Mouse (Mus musculus): ENCODE measurements around the gene Mt4. TPM values are rescaled to one million over a fixed set of nuclear protein-coding genes. Genes with fewer than 3 reads are reported as not detected.
A peak's percentile ranks its signal among the peaks of the same experiment; 100 is the strongest.

The Mt4 gene
- polyA plus RNA-seq, 1 experiment from 2014 or later = not detected

DNA sequence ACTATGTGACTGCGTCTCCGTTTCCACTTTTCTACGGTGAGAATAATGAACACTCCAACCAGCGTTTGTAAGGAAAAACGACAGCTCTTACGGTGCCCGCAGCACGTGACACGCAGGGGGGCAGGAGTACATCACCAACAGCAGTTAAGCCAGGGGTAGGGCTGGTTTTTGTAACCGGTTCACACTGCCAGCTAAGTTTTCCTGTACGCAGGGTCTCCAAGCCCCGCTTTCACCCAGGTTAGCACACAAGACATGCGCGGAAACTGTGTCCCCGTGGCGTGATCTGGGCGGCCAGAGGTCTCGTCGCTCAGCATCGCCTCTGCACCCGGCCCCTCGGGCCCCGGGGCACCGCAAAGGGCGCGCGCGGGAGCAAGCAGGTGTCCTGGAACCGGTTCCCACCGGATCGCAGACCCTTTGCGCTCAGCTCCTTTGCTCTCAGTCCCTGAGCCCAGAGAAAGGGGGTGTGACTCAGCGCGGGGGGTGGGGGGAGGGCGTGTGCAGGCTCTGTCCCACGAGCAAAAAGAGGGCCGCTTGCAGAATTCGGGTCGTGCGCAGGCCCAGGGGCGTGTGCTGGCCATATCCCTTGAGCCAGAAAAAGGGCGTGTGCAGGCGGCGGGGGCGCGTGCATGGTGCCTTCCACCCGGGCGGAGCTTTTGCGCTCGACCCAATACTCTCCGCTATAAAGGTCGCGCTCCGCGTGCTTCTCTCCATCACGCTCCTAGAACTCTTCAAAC lies 35.2 kb downstream of the Mt4 start, which contains the start of gene Mt2:
Mt2 (plus strand) TSS at position 590 of the 734 bp plus-strand sequence.
- H3K4me1 ChIP-seq (ENCODE audit: control insufficient read depth, insufficient read depth, low read length) = peaks cover 13% of the 10 kb centered on the region
- peak within 1 kb of the TSS; percentile 37 for H3K4me3 ChIP-seq (ENCODE audit: low read depth, low read length)
- peak within 1 kb of the TSS; percentile 77 for H3K4me2 ChIP-seq (ENCODE audit: low read depth)
- H3K36me3 ChIP-seq (ENCODE audit: control insufficient read depth, insufficient read depth, low read length) = no peaks in the 10 kb centered on the region
- DNase-seq (ENCODE audit: low spot score) (peak; percentile 63), ATAC-seq (ENCODE audit: insufficient read depth, low FRiP score, low TSS enrichment) (peak; percentile 27; the same call in 1 of the 2 replicates)
- under 1% methylated on average over 56 of the region's 56 CpGs for WGBS
- H3K9me3 ChIP-seq (ENCODE audit: control insufficient read depth, low read length) = no peaks in the 10 kb centered on the region
- H3K9ac ChIP-seq (ENCODE audit: low read length) = peak within 1 kb of the TSS; percentile 29
- H3K27ac ChIP-seq (ENCODE audit: low read depth, low read length) = no peak within 1 kb of the TSS
- H3K27me3 ChIP-seq (ENCODE audit: control insufficient read depth, insufficient read depth, low read length) = peaks cover 52% of the 10 kb centered on the region

DNA sequence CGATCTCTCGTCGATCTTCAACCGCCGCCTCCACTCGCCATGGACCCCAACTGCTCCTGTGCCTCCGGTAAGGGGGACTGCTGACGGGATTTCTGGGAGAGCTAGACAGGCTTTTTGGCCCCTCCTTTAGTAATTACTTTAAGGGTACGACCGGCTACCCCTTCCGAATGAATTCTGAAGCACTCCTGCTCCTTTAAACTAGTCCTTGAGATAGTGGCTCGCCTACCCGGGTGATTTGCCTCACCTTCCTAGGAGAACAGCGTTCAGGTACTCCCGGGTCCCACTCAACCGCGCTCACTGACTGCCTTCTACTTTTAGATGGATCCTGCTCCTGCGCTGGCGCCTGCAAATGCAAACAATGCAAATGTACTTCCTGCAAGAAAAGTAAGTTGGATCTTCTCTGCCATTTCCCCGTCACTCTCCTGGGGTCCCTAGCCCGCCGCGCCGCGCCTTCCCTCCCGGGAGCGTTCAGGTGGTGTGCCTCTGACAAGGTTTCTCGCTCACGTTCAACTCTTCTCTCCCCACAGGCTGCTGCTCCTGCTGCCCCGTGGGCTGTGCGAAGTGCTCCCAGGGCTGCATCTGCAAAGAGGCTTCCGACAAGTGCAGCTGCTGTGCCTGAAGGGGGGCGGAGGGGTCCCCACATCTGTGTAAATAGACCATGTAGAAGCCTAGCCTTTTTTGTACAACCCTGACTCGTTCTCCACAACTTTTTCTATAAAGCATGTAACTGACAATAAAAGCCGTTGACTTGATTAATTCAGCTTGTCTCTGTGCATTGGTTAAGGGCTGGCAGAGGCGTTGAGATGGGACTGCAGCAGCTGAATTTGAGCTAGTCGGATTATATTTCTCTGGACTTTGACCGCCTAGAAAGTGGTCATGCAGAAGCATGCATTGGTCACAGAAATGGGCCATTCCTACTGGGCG lies 36.1 kb downstream of the Mt4 start:
- H3K27ac ChIP-seq (ENCODE audit: low read depth, low read length) = no peak overlapping the region
- H3K4me3 ChIP-seq (ENCODE audit: low read depth, low read length) = peak overlapping the region; percentile 37
- H3K4me2 ChIP-seq (ENCODE audit: low read depth) = peak overlapping the region; percentile 77
- no peaks in the 10 kb centered on the region for H3K9me3 ChIP-seq (ENCODE audit: control insufficient read depth, low read length)
- WGBS = under 1% methylated on average over 39 of the region's 39 CpGs
- H3K36me3 ChIP-seq (ENCODE audit: control insufficient read depth, insufficient read depth, low read length) = no peaks in the 10 kb centered on the region
- H3K27me3 ChIP-seq (ENCODE audit: control insufficient read depth, insufficient read depth, low read length) = peaks cover 57% of the 10 kb centered on the region
- peak; percentile 53 for DNase-seq (ENCODE audit: low spot score)
- peaks cover 13% of the 10 kb centered on the region for H3K4me1 ChIP-seq (ENCODE audit: control insufficient read depth, insufficient read depth, low read length)
- ATAC-seq (ENCODE audit: insufficient read depth, low FRiP score, low TSS enrichment) = no peak
- H3K9ac ChIP-seq (ENCODE audit: low read length) = no peak overlapping the region

DNA sequence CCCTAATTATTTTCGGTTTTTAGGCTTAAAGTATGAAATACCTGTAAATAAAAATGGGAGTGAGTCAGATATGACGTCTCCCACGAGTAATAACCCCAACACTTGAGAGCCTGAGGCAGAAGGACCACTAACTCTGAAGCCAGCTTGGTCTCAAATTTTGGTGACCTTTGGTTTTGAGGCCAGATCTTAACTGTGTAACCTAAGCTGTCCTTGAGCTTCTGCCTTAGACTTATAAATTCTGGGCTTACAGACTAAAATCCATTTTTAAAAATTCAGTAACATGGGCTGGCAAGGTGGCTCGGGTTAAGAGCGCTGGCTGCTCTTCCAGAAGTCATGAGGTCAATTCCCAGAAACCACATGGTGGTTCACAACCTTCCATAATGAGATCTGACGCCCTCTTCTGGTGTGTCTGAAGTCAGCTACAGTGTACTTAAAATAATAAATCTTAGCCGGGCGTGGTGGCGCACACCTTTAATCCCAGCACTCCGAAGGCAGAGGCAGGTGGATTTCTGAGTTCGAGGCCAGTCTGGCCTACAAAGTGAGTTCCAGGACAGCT lies 36.9 kb downstream of the Mt4 start:
- DNase-seq (ENCODE audit: low spot score) (no peak), ATAC-seq (ENCODE audit: insufficient read depth, low FRiP score, low TSS enrichment) (no peak)
- no peak overlapping the region for H3K4me3 ChIP-seq (ENCODE audit: low read depth, low read length)
- H3K9me3 ChIP-seq (ENCODE audit: control insufficient read depth, low read length) = no peaks in the 10 kb centered on the region
- H3K9ac ChIP-seq (ENCODE audit: low read length) = no peak overlapping the region
- no peaks in the 10 kb centered on the region for H3K36me3 ChIP-seq (ENCODE audit: control insufficient read depth, insufficient read depth, low read length)
- WGBS = 53% methylated on average over 11 of the region's 11 CpGs
- no peak overlapping the region for H3K4me2 ChIP-seq (ENCODE audit: low read depth)
- peaks cover 16% of the 10 kb centered on the region for H3K4me1 ChIP-seq (ENCODE audit: control insufficient read depth, insufficient read depth, low read length)
- H3K27ac ChIP-seq (ENCODE audit: low read depth, low read length) = no peak overlapping the region
- peaks cover 66% of the 10 kb centered on the region for H3K27me3 ChIP-seq (ENCODE audit: control insufficient read depth, insufficient read depth, low read length)

DNA sequence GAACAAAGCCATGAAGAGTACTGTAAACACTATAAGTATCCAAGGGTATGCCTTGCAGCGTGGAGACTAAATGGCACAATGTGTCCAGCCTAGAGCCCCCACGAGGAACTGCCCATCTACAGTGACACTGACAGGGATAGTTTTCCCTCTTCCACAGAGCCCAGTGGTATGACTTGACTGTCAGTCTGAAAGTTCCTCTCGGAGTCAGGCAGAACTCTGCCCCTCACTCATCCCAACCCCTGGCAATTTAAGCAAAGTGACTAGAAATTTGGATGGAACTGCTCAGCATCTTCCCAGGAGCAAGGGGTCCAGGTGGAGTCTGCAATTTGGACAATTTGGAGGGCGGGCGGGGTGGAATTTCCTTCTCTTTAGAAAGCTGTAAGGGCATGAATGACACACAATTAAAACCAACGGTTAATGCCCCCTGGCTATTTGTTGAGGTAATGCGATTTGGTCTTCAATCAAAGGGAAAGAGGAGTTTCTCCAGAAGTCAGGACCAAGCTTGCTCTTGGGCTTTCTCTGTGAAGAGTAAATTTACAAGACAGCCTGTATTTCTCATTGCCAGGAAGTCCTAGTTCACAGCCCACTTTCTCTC lies 37.7 kb downstream of the Mt4 start:
- no peak for ATAC-seq (ENCODE audit: insufficient read depth, low FRiP score, low TSS enrichment)
- H3K36me3 ChIP-seq (ENCODE audit: control insufficient read depth, insufficient read depth, low read length) = no peaks in the 10 kb centered on the region
- H3K27me3 ChIP-seq (ENCODE audit: control insufficient read depth, insufficient read depth, low read length) = peaks cover 74% of the 10 kb centered on the region
- H3K4me3 ChIP-seq (ENCODE audit: low read depth, low read length) = no peak overlapping the region
- no peak overlapping the region for H3K9ac ChIP-seq (ENCODE audit: low read length)
- no peaks in the 10 kb centered on the region for H3K9me3 ChIP-seq (ENCODE audit: control insufficient read depth, low read length)
- H3K4me1 ChIP-seq (ENCODE audit: control insufficient read depth, insufficient read depth, low read length) = peaks cover 19% of the 10 kb centered on the region
- H3K27ac ChIP-seq (ENCODE audit: low read depth, low read length) = no peak overlapping the region
- H3K4me2 ChIP-seq (ENCODE audit: low read depth) = no peak overlapping the region
- no peak for DNase-seq (ENCODE audit: low spot score)
- WGBS = 22% methylated on average over 7 of the region's 7 CpGs

DNA sequence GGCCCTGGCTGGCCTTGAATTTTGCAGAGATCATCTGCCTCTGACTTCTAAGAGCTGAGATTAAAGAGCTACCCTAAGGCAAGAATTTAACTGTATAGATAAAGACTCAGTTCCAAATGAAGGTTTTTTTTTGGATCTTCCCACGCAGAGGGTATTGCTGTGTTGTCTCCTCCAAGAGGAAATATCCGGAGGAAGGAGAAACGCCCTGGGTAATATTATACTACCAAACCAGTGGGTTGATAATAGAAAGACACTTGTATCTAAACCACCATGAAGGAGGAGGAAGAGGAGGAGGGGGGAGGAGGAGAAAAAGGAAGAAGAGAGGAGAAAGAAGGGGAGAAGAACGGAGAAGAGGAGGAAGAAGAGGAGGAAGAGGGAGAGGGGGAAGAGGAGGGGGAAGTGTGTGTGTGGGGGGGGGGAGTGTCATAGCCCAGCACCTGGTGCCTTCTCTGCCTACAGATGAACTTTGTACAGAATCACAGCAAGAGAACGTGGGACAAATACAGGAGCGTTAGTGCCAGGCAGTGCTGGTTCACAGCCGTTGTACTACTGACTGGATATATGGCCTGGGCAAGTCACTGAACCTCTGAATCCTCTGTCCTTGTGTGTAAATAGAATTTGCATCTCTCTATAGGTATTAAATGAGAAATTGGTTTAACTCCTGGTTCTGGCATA lies 40.9 kb downstream of the Mt4 start:
- H3K9me3 ChIP-seq (ENCODE audit: control insufficient read depth, low read length) = no peaks in the 10 kb centered on the region
- no peak for DNase-seq (ENCODE audit: low spot score)
- peaks cover 12% of the 10 kb centered on the region for H3K4me1 ChIP-seq (ENCODE audit: control insufficient read depth, insufficient read depth, low read length)
- no peak for ATAC-seq (ENCODE audit: insufficient read depth, low FRiP score, low TSS enrichment)
- no peak overlapping the region for H3K9ac ChIP-seq (ENCODE audit: low read length)
- no peak overlapping the region for H3K4me2 ChIP-seq (ENCODE audit: low read depth)
- H3K36me3 ChIP-seq (ENCODE audit: control insufficient read depth, insufficient read depth, low read length) = no peaks in the 10 kb centered on the region
- 61% methylated on average over 7 of the region's 7 CpGs for WGBS
- peaks cover 75% of the 10 kb centered on the region for H3K27me3 ChIP-seq (ENCODE audit: control insufficient read depth, insufficient read depth, low read length)
- no peak overlapping the region for H3K4me3 ChIP-seq (ENCODE audit: low read depth, low read length)
- no peak overlapping the region for H3K27ac ChIP-seq (ENCODE audit: low read depth, low read length)

DNA sequence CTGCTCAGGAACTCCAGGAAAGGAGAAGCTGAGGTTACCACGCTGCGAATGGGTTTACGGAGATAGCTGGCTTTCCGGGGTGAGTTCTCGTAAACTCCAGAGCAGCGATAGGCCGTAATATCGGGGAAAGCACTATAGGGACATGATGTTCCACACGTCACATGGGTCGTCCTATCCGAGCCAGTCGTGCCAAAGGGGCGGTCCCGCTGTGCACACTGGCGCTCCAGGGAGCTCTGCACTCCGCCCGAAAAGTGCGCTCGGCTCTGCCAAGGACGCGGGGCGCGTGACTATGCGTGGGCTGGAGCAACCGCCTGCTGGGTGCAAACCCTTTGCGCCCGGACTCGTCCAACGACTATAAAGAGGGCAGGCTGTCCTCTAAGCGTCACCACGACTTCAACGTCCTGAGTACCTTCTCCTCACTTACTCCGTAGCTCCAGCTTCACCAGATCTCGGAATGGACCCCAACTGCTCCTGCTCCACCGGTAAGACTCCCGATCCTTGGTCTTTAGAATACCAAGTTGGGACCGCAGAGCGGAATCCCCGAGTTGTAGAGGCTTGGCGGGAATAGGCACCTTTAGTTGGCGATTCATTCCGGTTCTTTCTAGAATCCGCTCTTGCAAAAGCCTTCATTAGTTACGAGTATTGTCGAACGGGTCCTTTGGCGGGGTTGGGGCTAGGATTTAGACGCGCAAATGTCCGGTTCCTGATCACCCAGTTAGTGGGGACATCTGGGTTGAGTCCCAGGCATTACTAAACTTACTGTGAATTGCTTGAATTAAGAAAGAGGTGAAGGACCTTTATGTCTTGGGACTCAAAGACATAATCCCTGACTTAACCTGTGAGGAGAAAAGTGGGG lies 42.1 kb downstream of the Mt4 start, which contains the start of gene Mt1:
Mt1 (plus strand) TSS at position 226 of the 856 bp plus-strand sequence.
- Histone ChIP-seq H3K4me1 (ENCODE audit: control insufficient read depth, insufficient read depth, low read length) (peaks cover 9% of the 10 kb centered on the region; the same call in 1 of the 2 replicates), H3K9me3 (ENCODE audit: control insufficient read depth, low read length) (no peaks in the 10 kb centered on the region), H3K9ac (ENCODE audit: low read length) (peak within 1 kb of the TSS; percentile 18; the same call in 1 of the 2 replicates), H3K27me3 (ENCODE audit: control insufficient read depth, insufficient read depth, low read length) (peaks cover 75% of the 10 kb centered on the region), H3K4me3 (ENCODE audit: low read depth, low read length) (peak within 1 kb of the TSS; percentile 35), H3K4me2 (ENCODE audit: low read depth) (peak within 1 kb of the TSS; percentile 71), H3K27ac (ENCODE audit: low read depth, low read length) (no peak within 1 kb of the TSS), H3K36me3 (ENCODE audit: control insufficient read depth, insufficient read depth, low read length) (no peaks in the 10 kb centered on the region)
- DNase-seq (ENCODE audit: low spot score) (peak; percentile 82), ATAC-seq (ENCODE audit: insufficient read depth, low FRiP score, low TSS enrichment) (peak; percentile 70; the same call in 1 of the 2 replicates)
- under 1% methylated on average over 50 of the region's 50 CpGs for WGBS

DNA sequence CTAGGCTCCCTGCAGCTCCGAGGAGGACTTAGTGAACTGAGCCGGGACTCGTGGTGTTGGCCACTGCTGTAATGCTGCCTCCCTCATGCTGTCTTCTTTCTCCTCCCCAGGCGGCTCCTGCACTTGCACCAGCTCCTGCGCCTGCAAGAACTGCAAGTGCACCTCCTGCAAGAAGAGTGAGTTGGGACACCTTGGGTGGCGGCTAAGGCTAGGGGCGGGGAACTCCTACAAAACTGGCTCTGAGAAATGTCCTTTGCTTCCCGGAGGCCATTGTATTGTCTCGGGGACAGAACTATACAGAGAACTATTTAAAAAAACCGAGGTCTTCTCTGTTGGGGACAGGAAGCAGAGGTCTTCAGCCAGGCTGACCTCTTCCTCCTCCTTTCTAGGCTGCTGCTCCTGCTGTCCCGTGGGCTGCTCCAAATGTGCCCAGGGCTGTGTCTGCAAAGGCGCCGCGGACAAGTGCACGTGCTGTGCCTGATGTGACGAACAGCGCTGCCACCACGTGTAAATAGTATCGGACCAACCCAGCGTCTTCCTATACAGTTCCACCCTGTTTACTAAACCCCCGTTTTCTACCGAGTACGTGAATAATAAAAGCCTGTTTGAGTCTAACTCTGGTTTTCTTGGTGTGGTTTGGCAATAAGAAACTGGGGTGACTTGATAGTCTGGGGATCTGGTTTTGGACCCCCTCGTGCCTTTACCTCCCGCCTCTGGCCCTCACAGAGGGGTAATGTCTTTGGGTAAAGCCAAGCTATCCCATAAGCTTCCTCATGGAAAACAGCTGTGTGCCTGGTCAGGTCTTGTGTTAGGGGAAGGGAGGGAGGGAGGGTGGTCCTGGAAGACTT lies 42.9 kb downstream of the Mt4 start:
- Histone ChIP-seq H3K4me3 (ENCODE audit: low read depth, low read length) (peak overlapping the region; percentile 35), H3K4me1 (ENCODE audit: control insufficient read depth, insufficient read depth, low read length) (peaks cover 9% of the 10 kb centered on the region; the same call in 1 of the 2 replicates), H3K4me2 (ENCODE audit: low read depth) (peak overlapping the region; percentile 71), H3K27ac (ENCODE audit: low read depth, low read length) (no peak overlapping the region), H3K9me3 (ENCODE audit: control insufficient read depth, low read length) (no peaks in the 10 kb centered on the region), H3K36me3 (ENCODE audit: control insufficient read depth, insufficient read depth, low read length) (no peaks in the 10 kb centered on the region), H3K9ac (ENCODE audit: low read length) (peak overlapping the region; percentile 18; the same call in 1 of the 2 replicates), H3K27me3 (ENCODE audit: control insufficient read depth, insufficient read depth, low read length) (peaks cover 74% of the 10 kb centered on the region)
- ATAC-seq (ENCODE audit: insufficient read depth, low FRiP score, low TSS enrichment) (no peak), DNase-seq (ENCODE audit: low spot score) (peak; percentile 29)
- WGBS = 3% methylated on average over 25 of the region's 25 CpGs

All from neural tube, embryonic 11.5 days (tissue).